Mouse (Mus musculus): ENCODE results near the gene Axdnd1.
A peak's percentile ranks its signal among the peaks of the same experiment; 100 is the strongest.

The Axdnd1 gene

DNA sequence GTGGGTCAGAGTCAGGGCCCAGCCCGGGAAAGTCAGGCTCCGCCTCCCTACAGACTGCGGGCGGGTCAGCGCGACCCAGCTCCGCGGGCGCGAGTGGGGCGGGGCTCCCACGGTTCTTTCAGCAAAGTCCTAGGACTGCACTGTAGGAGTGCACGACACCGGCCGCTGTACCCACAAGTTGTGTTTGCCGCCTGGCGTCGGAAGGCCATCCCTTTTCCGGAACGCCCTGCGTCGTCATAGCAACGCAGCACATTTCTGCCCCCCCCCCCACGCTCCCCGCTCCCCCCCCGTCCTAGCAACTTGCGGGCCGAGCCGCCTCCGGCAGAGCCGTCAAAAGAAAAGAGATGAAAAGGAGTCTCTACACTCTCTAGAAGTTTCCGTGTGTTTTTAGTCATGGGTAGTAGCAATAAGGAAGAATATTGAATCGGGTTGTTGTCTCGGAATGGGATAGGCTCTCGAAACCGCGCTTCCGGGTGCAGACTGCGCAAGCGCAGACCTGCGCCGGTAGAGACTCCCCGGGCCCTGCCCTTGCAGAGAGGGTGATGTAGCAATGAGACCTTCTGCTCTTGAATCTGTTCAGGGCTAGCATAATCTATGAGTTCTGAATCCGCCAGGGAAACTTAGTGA, at the start of gene Axdnd1:
Axdnd1 (minus strand) TSS at position 489 of the 627 bp plus-strand sequence.
- DNase-seq (ENCODE audit: low read depth): peak; percentile 81

DNA sequence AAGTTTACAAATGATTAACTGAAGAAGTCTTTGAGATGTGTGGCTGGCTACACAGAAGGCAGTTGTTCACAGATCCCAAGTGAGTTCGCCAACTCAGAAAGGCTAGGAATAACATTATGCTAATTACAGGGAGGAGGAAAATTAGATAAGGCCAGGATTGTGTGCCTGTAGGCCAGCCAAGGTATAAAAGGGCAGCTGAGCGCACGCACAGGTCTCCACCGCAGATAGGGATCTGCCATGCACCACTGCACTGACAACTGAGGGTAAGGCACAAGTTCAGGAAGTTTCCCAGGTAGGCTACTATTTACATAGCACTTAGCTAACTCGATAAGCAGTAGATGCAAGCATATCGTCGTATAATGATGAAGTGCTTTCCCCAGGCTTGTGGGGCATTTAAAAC, 49.6 kb upstream of the Axdnd1 start:
- DNase-seq (ENCODE audit: low read depth): no peak

DNA sequence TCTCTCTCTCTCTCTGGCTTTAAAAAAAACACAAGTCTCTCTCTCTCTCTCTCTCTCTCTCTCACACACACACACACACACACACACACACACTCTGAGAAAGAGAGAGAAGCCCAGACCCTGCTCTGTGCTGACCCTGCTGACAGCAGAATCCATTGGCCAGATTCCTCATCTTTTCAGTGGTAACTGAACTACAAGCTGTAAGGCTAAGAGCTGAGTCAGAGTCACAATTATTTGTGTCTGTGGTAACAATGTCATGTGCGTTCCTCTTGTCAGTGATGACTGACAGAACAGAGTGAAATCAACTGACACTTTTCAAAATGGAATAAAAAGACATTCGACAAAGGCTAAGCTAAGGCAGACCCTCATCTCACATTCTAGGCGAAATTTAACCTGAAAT, 47.6 kb upstream of the Axdnd1 start:
- DNase-seq (ENCODE audit: low read depth): no peak

DNA sequence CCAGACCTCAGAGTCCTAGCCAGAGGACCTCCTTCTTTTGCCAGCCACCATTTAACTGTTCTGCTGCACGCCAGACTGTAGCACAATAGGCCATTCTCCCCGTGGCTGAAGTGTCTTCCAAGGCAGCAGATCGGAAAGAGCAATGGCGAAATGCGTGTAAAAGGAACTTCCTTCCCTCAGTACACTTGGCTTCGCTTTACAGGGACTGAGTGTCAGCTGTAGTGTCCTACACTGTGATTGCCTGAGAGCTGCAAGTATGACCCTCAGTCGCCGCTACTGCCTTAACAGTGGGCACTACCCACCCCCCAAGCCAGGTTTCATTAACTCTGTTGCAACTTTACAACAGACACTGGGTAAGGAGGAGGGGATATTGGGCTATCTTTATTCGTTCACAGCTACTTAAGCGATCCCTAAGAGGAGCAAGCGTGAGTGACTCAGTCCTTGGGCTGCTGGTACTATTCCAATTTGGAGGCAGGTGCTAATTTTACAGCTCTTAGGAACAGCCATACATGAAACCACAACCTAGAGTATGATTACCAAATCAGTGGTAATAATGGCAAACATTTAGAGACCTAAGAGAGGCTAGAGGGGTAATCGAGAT, 46.8 kb upstream of the Axdnd1 start:
- DNase-seq (ENCODE audit: low read depth): no peak

DNA sequence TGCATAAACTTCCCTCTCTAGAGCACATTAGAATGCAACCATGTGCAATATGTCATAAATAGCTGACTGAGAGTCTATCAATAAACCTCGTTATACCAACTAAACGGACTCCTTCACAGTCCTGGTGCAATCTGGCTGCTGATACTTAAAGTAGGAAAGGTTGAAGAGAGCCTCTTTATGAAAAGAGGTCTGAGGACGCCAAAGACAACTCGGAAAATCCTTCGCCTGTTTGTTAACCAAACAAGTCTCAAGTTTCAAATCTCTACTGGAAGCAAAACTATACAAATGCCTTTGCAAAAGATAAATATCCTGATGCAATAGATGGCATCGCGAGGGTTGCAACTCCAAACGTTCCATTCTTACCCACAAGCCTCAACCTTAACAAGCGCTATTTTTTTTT, 44.0 kb upstream of the Axdnd1 start:
- no peak for DNase-seq (ENCODE audit: low read depth)

DNA sequence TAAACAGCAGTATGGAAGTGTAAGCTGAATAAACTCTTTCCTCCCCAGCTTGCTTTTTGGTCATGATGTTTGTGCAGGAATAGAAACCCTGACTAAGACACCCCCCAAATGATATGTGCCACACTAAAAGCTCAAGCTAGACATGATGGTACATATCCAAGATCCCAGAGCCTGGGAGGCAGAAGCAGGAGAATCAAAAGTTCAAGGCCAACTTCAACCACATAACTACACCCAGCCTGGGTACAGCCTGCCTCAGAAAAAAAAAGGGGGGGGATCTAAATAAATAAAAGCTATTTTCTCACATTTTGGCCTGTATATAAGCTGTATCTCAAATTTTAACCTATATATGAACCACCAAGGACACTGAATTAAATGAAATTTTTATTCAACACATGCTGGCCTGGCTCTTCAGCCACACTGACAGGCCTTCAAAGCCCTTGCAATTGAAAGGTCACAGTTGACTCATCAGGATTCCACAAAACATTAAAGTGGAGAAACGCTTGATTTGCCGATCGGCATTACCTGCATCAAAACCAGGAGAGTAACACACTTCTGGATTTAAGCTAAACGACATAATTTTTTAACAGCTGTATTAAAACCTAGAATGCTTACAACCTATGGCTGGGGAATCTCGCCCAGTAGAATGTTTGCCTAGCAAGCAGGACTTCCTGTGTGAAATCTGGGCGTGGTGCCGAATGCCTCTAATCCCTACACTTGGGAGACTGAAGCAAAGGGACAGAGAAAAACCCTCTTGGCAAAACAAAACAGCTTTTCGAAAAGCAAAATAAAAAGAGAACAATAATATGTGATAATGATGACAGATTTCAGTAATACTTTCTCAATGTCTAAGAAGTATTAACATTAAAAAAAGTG, 43.3 kb upstream of the Axdnd1 start:
- no peak for DNase-seq (ENCODE audit: low read depth)

DNA sequence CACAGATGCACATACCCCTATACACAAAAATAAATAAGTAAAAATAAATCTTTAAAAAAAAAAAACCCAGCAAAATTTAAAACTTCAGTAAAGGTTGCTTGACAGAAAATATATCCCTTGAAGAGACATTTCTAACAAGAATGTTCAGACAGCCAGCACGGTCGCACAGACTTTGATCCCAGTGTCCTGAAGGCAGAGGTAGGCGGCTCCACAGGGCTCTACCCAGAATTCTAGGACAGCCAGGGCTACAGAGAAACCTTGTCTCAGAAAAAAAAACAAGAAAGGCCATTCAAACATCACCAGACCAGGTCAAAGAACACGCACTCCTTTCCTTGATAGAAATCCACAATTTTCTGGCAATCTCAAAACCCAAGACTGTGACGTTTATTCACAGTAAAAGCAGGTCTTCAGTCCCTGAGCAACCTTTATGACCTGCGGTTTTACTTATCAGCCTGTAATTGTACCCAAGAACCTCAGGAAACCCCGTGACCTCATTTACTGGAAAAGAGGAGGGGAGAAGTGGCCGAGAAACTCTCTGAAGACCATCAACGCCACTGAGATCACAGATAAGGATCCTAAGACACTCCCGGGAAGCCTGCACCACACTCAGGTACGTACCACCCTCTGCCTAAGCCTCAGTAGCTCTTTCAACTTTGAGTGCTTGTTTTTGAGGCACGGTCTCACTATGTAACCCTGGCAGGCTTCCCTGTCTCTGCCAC, 41.5 kb upstream of the Axdnd1 start:
- no peak for DNase-seq (ENCODE audit: low read depth)

DNA sequence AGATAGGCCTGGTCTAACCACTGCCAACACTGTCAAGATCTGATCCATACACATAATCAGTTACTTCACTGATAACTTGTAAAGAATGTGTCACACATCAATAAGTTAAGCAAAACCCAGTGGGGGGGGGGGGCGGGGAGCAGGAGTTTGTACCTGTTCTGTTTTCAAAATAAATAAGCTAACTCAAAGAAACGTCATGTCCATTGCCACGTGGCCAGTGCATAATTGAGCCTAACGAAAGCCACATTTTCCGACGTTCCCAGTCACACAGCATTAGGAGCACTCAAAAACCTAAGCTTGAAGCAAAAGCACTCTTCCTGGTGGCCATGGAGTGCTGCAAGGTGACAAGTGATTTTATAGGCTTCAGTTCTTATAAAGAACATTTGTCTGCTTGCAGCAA, 40.1 kb upstream of the Axdnd1 start:
- no peak for DNase-seq (ENCODE audit: low read depth)

DNA sequence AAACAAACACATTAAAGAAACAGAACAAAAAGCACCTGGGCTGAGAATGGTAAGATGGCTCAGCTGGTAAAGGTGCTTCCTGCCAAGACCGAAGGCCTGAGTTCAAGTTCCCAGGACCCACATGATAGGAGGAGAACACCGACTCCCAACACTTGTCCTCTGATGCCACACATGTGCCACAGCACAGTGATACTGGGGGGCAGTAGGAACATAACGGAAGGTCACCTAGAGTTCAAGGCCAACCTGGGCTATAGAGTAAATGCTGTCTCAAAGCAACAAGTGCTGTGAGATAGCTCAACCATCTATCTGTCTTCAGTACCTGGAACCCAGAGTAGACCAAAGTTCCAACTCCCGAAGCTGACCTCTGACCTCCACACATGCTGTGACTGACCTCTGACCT, 39.3 kb upstream of the Axdnd1 start:
- DNase-seq (ENCODE audit: low read depth): no peak

DNA sequence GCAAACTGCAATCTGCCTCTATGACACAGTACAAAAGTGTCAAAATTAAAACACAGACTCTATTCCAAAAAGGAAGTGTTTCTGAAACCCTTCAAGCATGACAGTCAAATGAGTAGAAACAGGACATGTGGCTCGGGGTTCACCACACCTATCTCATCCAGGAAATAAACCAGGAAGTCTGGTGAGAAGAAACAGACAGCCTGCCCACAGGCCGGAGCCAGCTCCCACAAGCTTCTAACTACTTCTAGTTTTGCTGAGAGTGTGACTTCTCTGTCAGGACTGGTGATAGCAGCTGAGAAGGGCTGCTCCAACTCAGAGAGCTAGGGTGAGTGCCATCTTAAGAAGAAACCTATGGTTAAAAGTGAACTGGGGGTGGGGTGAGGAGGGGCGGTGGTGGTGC, 38.7 kb upstream of the Axdnd1 start:
- no peak for DNase-seq (ENCODE audit: low read depth)

DNA sequence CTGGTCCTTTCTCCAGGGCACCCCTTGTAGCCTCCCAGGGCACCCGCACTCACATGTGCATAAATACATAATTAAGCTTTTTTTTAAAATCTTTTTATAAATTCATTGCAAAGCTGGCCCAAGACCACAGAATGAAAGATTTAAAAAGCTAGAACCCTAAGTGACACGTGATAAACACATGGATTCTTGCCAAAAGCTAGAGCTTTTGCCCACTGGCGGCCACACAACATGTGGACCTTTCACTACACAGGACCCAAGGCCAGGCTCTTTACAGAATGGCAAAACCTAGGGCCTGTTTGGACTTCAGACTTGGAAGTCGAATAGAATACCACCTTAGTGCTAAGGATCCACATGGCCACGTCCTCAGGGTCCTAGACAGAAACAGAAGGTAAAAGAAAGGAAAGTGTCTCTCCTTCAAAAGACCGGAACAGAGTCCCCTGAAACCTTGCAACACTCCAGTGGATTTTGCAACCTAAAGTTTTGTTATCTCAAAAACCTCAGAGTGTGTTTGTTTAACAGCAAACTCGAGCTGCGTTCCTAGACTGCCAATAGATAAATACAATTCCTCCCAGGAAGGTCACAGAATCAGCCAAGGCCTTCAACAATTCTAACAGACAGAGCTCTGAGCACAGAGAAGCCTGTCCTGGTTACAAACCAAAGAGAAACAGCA, 37.6 kb upstream of the Axdnd1 start:
- DNase-seq (ENCODE audit: low read depth): no peak

DNA sequence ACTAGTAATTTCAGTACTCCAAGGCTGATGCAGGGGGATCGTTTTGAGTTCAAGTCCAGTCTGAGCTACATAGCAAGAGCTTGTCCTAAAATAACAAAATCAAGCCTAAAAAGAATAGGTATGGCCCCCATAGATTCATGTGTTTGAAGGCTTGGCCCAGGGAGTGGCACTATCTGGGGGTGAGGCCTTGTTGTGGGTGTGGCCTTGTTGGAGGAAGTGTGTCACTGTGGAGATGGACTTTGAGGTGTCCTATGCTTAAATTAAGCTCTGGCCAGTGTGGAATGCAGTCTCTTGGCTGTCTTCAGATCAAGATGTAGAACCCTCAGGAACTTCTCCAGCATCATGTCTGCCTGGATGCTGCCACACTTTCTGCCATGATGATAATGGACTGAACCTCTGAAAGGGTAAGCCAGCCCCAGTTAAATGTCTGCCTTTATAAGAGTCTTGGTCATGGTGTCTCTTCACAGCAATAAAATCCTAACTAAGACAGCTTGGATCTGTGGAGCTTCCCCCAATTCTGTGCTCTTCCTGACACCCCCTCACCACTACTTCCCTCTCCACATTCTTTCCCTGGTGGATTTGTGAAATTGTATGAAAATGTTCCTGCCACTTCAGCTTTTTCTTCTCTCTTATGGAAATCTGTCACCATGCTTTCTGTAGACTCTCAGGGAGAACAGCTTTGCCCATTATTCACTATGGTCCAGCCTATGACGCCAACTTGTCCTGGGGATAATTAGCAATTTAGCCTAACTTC, 34.2 kb upstream of the Axdnd1 start:
- no peak for DNase-seq (ENCODE audit: low read depth)

DNA sequence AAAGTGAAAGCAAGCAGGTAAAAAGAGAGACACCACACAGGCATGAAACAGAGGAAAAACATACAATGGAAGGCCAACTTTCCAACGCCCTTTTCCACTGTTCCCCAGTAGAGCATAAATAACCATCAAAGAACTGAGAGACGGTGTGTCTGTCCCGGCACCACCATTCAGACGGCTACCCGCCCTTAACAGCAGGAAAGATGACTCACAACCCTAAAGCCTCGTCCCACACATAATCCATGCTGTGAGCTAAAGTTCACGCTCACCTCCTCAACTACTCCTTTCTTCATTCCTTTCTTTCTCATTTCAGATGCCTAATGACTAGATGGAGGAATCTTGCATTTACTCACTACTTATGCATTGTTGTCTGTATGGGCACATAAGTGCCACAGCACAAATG, 33.4 kb upstream of the Axdnd1 start:
- DNase-seq (ENCODE audit: low read depth): no peak

DNA sequence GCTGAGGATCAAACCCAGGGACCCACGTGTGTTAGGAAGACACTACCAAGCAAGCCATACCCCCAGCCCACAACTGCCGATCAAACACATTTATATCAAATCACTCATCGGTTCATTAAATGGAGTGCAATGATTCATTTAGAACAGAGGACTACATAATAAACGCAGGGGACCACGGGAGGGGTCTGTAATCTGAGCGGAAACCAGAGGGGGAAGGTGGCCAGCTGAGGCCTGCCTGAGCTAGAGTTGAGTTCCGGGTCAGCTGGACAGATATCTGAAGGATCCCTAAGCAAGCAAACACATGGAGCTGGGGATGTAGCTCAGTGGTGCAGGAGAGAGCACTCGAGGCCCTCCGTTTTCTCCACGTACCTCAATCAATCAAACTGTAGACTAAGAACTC, 32.9 kb upstream of the Axdnd1 start:
- DNase-seq (ENCODE audit: low read depth): no peak

DNA sequence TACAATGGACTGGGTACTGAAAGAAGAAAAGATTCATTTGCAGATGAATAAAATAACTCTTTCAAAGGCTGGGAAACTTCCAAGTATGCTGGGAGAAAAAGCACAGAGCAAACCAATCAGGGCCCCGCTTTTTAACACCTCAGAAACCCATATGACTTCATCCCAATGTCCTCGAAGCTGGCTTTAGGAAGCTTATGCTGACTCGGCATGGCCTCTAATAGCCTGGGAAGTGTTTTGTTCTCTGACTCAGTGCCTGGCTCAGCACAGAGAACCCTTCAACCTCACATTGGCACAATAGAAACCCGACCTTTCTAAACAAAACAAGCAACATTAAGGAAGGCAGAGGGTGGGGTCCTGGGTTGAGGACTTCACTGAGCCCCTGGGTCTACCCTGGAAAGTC, 29.5 kb upstream of the Axdnd1 start:
- no peak for DNase-seq (ENCODE audit: low read depth)

DNA sequence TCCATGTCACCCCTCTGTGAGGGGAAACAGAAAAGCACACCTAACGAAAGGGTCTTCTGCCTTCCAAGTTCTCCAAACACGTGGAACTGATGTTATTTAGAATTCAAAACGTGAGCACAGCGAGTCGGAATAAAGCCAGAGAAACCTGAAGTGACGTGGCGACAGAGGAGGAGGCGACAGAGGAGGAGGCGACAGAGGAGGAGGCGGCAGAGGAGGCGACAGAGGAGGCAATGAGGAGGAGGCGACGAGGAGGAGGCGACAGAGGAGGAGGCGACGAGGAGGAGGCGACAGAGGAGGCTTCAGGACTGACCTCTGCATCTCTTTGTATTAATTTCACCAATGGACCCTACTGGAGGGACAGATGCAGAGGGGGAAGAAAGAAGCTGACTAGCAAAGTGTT, 28.7 kb upstream of the Axdnd1 start:
- no peak for DNase-seq (ENCODE audit: low read depth)

DNA sequence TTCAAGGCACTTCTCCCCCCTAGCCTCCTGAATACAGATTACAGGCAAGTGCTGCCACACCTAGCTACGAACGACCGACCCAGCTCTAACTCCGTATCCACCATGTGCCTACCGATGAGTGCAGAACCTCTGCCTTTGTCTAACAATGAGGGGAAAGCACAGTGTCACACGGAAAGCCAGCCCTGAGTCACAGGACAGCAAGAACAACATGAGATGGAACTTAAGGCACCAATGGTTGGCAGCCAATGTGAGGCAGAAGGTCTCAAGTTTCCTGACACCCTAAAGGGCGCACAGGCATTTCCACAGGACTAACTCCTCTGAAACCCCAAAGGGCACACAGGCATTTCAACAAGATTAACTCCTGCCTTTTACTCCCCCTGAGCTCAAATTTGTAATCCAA, 28.1 kb upstream of the Axdnd1 start:
- no peak for DNase-seq (ENCODE audit: low read depth)

DNA sequence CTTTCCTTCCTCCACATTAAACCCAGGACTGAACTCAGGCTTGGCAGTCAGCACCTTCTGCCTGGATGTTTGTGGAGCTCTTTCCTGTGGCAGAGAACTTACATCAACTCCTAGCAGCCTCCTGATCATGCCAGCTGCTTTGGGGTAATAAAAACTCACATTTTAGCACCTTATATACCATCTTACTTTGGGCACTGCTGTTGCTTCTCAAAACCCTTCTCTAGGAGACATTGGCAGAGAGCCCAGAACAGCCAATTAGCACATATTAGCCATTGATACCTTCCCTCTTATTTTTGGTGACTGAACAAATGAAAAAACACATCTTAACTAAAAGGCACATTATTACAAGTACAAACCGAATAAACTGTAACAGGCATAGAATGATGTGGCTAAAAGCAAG, 24.1 kb upstream of the Axdnd1 start:
- DNase-seq (ENCODE audit: low read depth): no peak

DNA sequence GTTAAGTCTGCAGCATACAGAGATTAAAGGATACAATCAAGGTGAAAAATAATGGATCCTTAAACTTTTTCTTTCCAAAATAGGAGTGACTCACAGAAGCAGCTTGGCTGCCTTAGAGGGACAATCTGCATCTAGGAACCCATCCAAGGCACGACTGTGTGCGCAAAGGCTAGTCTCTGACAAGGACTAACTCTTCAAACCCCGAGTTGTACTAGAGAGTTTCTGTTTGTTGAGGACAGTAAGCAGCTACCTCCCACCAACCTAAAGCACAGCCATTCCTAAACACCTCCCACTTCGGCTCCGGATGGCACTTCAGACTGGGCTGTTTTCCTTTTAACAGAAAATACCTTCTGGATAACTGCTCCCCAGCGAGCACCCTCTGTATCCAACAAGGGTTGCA, 21.8 kb upstream of the Axdnd1 start:
- DNase-seq (ENCODE audit: low read depth): no peak

DNA sequence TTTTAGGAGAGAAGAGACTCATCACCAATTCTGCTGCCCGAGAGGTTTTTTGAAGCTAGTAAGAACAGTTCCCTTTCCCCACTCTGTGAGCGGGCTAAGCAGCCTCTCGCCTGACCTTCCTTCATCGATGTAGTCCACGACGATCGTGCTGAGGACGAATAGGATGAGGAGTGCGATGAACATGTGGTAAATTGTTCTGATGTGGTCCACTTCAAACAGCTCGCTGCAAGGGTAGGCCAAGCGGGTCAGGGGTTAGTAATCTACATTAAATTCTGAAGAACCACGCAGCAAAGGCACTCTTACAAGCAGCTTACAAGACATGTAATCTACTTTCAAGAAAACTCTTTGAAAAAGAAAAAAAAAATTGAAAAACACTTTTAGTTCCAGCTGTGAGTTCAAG, 21.3 kb upstream of the Axdnd1 start:
- DNase-seq (ENCODE audit: low read depth): no peak

DNA sequence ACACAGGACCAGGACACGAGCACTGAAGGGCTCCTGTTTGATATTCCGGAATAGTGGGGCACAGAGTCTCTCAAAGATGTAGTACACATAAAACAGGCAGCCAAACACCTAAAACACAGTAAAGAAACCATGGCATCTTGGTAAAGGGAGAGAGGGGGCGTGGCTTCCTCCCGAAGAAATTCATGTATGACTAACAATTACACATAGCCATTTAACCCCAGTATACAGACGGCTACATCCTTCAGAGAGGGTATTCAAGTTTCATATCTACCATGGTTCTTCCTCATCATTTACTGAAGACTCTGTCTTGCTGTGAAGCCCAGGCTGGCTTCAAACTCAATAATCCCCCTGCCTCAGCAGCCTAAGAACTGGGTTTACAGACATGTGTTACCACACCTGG, 16.8 kb upstream of the Axdnd1 start:
- DNase-seq (ENCODE audit: low read depth): no peak
